Mouse (Mus musculus): ENCODE results near the gene Nav2.
A peak's percentile ranks its signal among the peaks of the same experiment; 100 is the strongest.

The Nav2 gene

DNA sequence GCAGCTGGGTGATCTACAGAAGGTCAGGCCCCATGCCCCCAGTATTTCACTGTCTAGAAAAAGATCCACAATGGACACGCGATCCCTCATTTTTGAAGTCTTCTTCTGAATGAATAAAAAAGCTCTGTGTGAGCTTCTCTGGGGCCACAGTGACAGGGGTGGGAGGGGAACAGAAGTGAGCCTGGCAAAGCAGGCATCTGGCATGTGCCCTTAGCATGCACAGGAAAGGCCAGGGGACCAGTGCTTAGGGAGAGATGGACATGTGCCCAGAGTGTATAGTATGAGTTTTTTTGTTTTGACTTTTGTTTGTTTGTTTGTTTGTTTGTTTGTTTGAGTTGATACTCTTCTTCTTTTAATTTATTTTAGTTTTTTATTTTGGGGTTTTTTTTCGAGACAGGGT lies 481.8 kb downstream of the Nav2 start:
- Histone ChIP-seq H3K36me3 (ENCODE audit: control insufficient read depth, insufficient read depth, low read length, poor library complexity, severe bottlenecking) (no peaks in the 10 kb centered on the region), H3K27me3 (ENCODE audit: control insufficient read depth, insufficient read depth, low read length, poor library complexity, severe bottlenecking) (no peaks in the 10 kb centered on the region)
- no peak for DNase-seq (ENCODE audit: low read depth, low spot score)

- no peaks in the 10 kb centered on the region for H3K36me3 ChIP-seq (ENCODE audit: control insufficient read depth, insufficient read depth, low read length, poor library complexity, severe bottlenecking)
- DNase-seq (ENCODE audit: low read depth, low spot score), result no peak
- no peaks in the 10 kb centered on the region for H3K27me3 ChIP-seq (ENCODE audit: control insufficient read depth, insufficient read depth, low read length, poor library complexity, severe bottlenecking)
Observed at GRCm38 (mm10) chr7:49390829-49391228, 482.3 kb downstream of the Nav2 start.

DNA sequence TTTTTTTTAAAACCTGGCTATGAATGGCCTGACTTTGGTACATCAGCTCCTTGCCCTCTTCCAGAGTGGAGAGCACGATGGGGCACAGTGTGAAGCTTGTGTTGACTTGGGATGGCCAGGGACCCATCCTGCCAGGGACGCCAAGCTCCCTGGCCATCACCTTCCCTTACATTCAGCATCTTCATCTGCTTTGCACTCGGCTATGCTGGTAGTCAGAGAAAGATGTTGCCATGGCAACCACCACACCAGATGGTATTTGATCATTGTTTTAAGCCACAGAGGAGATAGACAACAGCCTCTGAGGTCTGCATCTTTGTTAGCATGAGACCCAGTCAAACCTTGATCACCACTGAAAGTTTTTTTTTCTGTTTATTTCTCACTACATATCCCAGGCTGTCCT lies 483.7 kb downstream of the Nav2 start:
- H3K36me3 ChIP-seq (ENCODE audit: control insufficient read depth, insufficient read depth, low read length, poor library complexity, severe bottlenecking), result no peaks in the 10 kb centered on the region
- DNase-seq (ENCODE audit: low read depth, low spot score), result no peak

DNA sequence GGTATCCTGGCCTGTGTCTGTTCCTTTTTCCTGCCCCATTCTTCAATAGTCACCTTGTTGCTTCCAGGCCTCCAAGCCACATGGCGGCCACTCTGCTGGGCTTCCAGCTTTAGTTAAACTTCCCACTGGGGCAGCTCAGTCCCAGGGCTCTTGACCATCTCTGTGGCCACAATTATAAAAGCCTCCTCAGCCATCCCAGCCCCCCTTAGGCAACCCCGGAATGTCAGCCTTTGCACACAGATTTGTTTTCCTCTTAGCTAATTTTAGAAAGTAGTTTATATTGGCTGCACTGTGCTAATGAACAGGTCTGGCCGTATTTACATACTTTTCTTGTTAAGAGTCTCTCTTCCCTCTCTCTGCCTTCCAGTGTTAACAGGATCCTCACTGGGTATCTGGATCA lies 484.3 kb downstream of the Nav2 start:
- H3K27me3 ChIP-seq (ENCODE audit: control insufficient read depth, insufficient read depth, low read length, poor library complexity, severe bottlenecking), result no peaks in the 10 kb centered on the region
- DNase-seq (ENCODE audit: low read depth, low spot score), result no peak
- no peaks in the 10 kb centered on the region for H3K36me3 ChIP-seq (ENCODE audit: control insufficient read depth, insufficient read depth, low read length, poor library complexity, severe bottlenecking)

More for the DNA sequence above, 483.7 kb downstream of the Nav2 start:
- no peaks in the 10 kb centered on the region for H3K27me3 ChIP-seq (ENCODE audit: control insufficient read depth, insufficient read depth, low read length, poor library complexity, severe bottlenecking)

GRCm38 (mm10) chr7:49393857-49394256 lies 485.3 kb downstream of the Nav2 start:
- Histone ChIP-seq H3K36me3 (ENCODE audit: control insufficient read depth, insufficient read depth, low read length, poor library complexity, severe bottlenecking) (no peaks in the 10 kb centered on the region), H3K27me3 (ENCODE audit: control insufficient read depth, insufficient read depth, low read length, poor library complexity, severe bottlenecking) (no peaks in the 10 kb centered on the region)
- no peak for DNase-seq (ENCODE audit: low read depth, low spot score)

GRCm38 (mm10) chr7:49396202-49396601 lies 487.7 kb downstream of the Nav2 start:
- no peak for DNase-seq (ENCODE audit: low read depth, low spot score)
- Histone ChIP-seq H3K27me3 (ENCODE audit: control insufficient read depth, insufficient read depth, low read length, poor library complexity, severe bottlenecking) (no peaks in the 10 kb centered on the region), H3K36me3 (ENCODE audit: control insufficient read depth, insufficient read depth, low read length, poor library complexity, severe bottlenecking) (no peaks in the 10 kb centered on the region)

DNA sequence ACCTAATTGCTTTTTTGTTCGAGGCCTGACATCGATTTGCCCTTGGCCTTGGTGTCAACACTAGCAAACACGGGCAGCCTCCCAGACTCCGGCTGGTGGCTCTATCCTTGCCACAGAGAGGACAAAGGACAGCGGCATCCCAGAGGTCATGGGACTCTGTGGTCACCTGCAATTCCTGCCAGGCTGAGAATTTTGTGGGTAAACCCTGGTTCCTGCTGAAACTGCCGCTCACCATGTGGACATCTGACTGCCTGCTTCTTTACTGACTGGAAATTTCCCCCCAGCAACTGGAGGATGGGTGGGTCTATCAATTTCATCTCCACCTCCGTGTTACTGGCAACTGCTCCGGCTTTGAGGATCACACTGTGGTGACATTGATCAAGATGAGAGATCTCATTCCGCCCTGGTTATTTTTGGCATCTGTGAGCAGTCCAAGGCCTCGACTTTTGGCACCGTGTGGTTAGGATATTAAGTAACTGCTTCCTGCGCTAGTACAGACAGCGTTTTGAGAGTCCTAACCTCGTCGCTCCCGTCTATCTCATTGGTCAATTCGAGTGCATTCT lies 489.0 kb downstream of the Nav2 start:
- no peak for DNase-seq (ENCODE audit: low read depth, low spot score)
- Histone ChIP-seq H3K27me3 (ENCODE audit: control insufficient read depth, insufficient read depth, low read length, poor library complexity, severe bottlenecking) (no peaks in the 10 kb centered on the region), H3K36me3 (ENCODE audit: control insufficient read depth, insufficient read depth, low read length, poor library complexity, severe bottlenecking) (no peaks in the 10 kb centered on the region)

- Histone ChIP-seq H3K36me3 (ENCODE audit: control insufficient read depth, insufficient read depth, low read length, poor library complexity, severe bottlenecking) (no peaks in the 10 kb centered on the region), H3K27me3 (ENCODE audit: control insufficient read depth, insufficient read depth, low read length, poor library complexity, severe bottlenecking) (no peaks in the 10 kb centered on the region)
- DNase-seq (ENCODE audit: low read depth, low spot score), result no peak
Observed at GRCm38 (mm10) chr7:49398020-49398516, 489.6 kb downstream of the Nav2 start.

DNA sequence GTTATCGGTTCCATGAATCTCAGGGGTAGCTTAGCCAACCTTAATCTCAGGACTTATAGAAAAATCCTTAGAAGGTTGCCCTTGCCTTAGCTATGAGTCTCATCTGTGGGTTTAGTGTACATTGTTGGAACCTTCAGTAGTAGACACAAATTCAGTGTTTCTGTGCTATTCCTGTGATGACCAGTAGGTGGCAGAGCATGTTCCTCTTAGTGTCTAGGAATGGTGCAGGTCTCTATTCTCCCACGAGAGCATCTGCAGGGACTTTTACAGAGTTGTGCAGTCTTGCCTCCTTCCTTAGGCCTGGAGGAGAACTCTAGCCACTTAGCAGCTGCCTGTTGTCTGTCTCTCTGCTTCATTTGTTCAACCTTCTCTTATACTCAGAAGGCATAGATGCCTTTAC lies 490.8 kb downstream of the Nav2 start:
- H3K27me3 ChIP-seq (ENCODE audit: control insufficient read depth, insufficient read depth, low read length, poor library complexity, severe bottlenecking), result no peaks in the 10 kb centered on the region
- DNase-seq (ENCODE audit: low read depth, low spot score), result peak; percentile 67
- no peaks in the 10 kb centered on the region for H3K36me3 ChIP-seq (ENCODE audit: control insufficient read depth, insufficient read depth, low read length, poor library complexity, severe bottlenecking)

DNA sequence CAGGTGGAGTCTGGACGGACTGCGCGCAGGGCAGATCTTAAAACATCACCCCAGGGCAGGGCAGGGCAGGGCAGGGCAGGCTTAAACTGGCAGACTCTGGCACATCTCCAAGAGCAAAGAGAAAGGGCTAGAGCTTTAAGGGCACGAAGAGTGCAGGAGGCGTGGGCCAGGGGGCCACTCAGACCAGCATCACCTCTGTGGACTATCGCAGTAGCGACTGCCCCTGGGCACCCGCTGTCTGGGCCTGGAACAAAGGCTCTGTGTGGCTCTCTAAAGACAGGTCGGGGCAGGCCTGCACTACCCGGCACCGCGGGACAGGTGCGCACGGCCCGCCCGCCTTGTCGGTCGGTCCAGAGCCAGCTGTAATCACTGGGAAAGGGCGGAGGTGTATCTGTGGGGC lies 491.9 kb downstream of the Nav2 start:
- no peak for DNase-seq (ENCODE audit: low read depth, low spot score)
- no peaks in the 10 kb centered on the region for H3K36me3 ChIP-seq (ENCODE audit: control insufficient read depth, insufficient read depth, low read length, poor library complexity, severe bottlenecking)

DNA sequence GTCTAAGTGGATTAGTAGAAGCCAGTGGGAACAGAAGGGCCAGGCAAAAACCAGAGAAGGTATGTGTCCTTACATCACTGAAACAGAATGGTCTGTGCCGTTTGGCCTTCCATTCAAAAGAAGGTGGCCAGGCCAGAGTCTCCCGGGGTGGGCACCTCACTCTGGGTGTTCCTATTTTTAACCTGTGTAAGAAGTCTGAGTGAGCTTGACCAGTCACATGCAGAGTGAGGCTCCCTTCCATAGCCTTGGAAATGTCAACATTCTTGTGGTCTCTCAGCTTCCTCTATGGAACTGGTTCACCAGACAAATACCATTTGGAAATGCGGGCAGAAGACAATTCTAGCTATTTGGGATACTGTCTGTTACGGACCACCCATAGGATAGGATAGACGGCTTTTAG lies 494.0 kb downstream of the Nav2 start:
- DNase-seq (ENCODE audit: low read depth, low spot score), result no peak
- H3K27me3 ChIP-seq (ENCODE audit: control insufficient read depth, insufficient read depth, low read length, poor library complexity, severe bottlenecking), result no peaks in the 10 kb centered on the region

More for the DNA sequence above, 491.9 kb downstream of the Nav2 start:
- no peaks in the 10 kb centered on the region for H3K27me3 ChIP-seq (ENCODE audit: control insufficient read depth, insufficient read depth, low read length, poor library complexity, severe bottlenecking)

DNA sequence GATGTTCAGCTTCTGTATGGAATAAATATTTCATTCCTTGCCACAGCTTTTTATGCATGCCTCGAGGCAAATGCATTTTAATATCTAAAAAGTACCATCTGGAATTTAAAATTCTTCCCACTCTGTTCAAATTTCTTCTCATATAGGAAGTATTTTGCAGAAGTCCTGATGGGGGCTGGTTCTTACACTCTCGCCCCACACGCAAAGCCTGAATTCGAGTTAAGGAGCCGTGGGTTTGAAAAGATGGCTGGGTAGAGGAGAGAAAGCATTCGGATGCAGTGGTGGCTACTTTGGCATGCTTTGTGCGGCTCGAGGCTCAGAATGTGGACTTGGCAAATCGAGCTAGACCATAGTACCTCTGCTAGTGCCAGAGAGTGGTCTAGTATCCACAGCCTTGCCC lies 499.2 kb downstream of the Nav2 start:
- Histone ChIP-seq H3K36me3 (ENCODE audit: control insufficient read depth, insufficient read depth, low read length, poor library complexity, severe bottlenecking) (no peaks in the 10 kb centered on the region), H3K27me3 (ENCODE audit: control insufficient read depth, insufficient read depth, low read length, poor library complexity, severe bottlenecking) (no peaks in the 10 kb centered on the region)
- no peak for DNase-seq (ENCODE audit: low read depth, low spot score)

More for the DNA sequence above, 494.0 kb downstream of the Nav2 start:
- H3K36me3 ChIP-seq (ENCODE audit: control insufficient read depth, insufficient read depth, low read length, poor library complexity, severe bottlenecking), result no peaks in the 10 kb centered on the region

DNA sequence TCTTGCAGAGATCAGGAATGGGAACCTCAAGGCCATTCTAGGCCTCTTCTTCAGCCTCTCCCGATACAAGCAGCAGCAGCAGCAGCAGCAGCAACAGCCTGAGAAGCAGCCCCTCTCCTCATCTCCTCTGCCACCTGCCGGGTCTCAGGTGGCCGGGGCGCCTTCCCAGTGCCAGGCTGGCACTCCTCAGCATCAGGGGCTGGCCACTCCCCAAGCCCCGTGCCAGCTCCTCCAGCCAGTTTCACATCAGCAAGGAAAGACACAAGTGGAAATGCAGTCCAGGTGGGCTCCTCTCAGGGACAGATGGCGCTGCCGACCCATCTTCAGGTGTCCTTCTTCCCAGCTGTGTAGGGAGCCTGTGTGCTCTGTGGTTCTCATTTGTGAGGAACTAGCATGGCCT lies 500.1 kb downstream of the Nav2 start:
- no peaks in the 10 kb centered on the region for H3K27me3 ChIP-seq (ENCODE audit: control insufficient read depth, insufficient read depth, low read length, poor library complexity, severe bottlenecking)
- no peaks in the 10 kb centered on the region for H3K36me3 ChIP-seq (ENCODE audit: control insufficient read depth, insufficient read depth, low read length, poor library complexity, severe bottlenecking)
- no peak for DNase-seq (ENCODE audit: low read depth, low spot score)

GRCm38 (mm10) chr7:49409265-49409664 lies 500.7 kb downstream of the Nav2 start:
- no peaks in the 10 kb centered on the region for H3K36me3 ChIP-seq (ENCODE audit: control insufficient read depth, insufficient read depth, low read length, poor library complexity, severe bottlenecking)
- no peaks in the 10 kb centered on the region for H3K27me3 ChIP-seq (ENCODE audit: control insufficient read depth, insufficient read depth, low read length, poor library complexity, severe bottlenecking)
- DNase-seq (ENCODE audit: low read depth, low spot score), result no peak

GRCm38 (mm10) chr7:49410188-49410587 lies 501.7 kb downstream of the Nav2 start:
- DNase-seq (ENCODE audit: low read depth, low spot score), result no peak

DNA sequence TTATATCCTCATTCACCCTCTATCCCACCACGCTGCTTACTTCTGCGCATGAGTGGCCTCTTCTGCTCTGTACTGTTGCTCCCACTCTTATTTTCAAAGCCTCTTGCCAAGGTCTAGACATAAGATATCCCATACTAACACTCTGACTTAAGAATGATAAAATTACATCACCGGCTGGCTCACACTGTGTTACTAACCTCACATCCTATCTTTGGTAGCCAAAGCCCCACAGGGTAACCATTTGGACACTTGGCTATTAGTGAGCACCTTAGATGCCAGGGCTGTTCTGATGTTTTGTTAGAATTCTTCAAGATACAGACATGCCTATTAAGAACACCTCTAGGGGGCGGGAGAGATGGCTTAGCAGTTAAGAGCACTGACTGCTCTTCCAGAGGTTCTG lies 502.4 kb downstream of the Nav2 start:
- H3K27me3 ChIP-seq (ENCODE audit: control insufficient read depth, insufficient read depth, low read length, poor library complexity, severe bottlenecking), result no peaks in the 10 kb centered on the region
- no peaks in the 10 kb centered on the region for H3K36me3 ChIP-seq (ENCODE audit: control insufficient read depth, insufficient read depth, low read length, poor library complexity, severe bottlenecking)
- no peak for DNase-seq (ENCODE audit: low read depth, low spot score)

More at GRCm38 (mm10) chr7:49410188-49410587, 501.7 kb downstream of the Nav2 start:
- H3K36me3 ChIP-seq (ENCODE audit: control insufficient read depth, insufficient read depth, low read length, poor library complexity, severe bottlenecking), result no peaks in the 10 kb centered on the region
- H3K27me3 ChIP-seq (ENCODE audit: control insufficient read depth, insufficient read depth, low read length, poor library complexity, severe bottlenecking), result no peaks in the 10 kb centered on the region
